Comparison of ENCODE assay signal across 23 mouse cellular contexts in the genomic region with DNA sequence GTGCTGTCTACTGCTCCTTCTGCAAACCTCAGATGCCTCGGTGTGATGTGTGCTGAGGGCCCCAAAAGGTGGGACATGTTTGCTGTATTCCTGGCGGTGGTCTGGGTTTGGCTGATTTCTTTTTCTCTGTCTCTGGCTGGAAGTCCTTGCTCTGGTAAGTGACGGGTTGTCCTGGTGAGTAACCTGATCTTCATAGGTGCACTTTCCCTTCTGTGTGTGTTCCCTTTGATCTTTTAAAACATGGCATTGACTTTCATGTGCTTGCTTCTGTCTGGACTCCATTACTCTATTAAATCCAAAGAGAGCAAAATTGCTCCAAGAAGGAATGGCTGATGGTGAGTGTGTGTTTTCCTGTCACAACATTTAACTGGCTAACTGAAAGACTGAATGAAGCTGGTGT.
"Had no signal": no experiment of that assay in that cellular context is flagged by ENCODE, and none has a peak within 500 bp of the region (broad histone marks: within the 10 kb centered on the region; RNA-seq: fewer than 3 reads in every experiment).

No protein-coding gene starts in this region.

- ATAC-seq: hindbrain, postnatal 0 days; intestine, embryonic 15.5 days; intestine, postnatal 0 days; liver, embryonic 12.5 days had no signal

- H3K4me2 ChIP-seq: heart, embryonic 12.5 days; hindbrain, embryonic 13.5 days; hindbrain, embryonic 15.5 days; intestine, embryonic 15.5 days; limb, embryonic 13.5 days; limb, embryonic 15.5 days; liver, embryonic 12.5 days had no signal

- H3K36me3 ChIP-seq: intestine, embryonic 15.5 days had no signal

- DNase-seq: gastrocnemius, postnatal 25 days; heart, adult 18-20 months; heart, postnatal 10 days; heart, postnatal 4 days; kidney, adult 18-20 months; kidney, adult 8-10 months; kidney, postnatal 10 days; kidney, postnatal 25 days; kidney, postnatal 4 days had no signal

- H3K9me3 ChIP-seq: heart, embryonic 10.5 days; heart, embryonic 12.5 days; hindbrain, embryonic 10.5 days; hindbrain, embryonic 13.5 days; hindbrain, embryonic 15.5 days; intestine, embryonic 15.5 days; limb, embryonic 13.5 days; limb, embryonic 15.5 days; liver, embryonic 12.5 days had no signal

- H3K27ac ChIP-seq: heart, embryonic 10.5 days; hindbrain, embryonic 10.5 days; hindbrain, embryonic 13.5 days; hindbrain, embryonic 15.5 days; hindbrain, postnatal 0 days; intestine, embryonic 15.5 days; layer of hippocampus, adult 2 months; left cerebral cortex, adult 2 months; limb, embryonic 13.5 days; limb, embryonic 15.5 days; liver, embryonic 12.5 days; liver, embryonic 14.5 days had no signal

- H3K9ac ChIP-seq: heart, embryonic 12.5 days; hindbrain, embryonic 13.5 days; hindbrain, embryonic 15.5 days; intestine, embryonic 15.5 days; limb, embryonic 13.5 days; limb, embryonic 15.5 days; liver, embryonic 12.5 days; liver, embryonic 14.5 days had no signal

- H3K4me1 ChIP-seq: hindbrain, embryonic 10.5 days; limb, embryonic 15.5 days had no signal

- H3K27me3 ChIP-seq: heart, embryonic 12.5 days; hindbrain, embryonic 13.5 days; hindbrain, embryonic 15.5 days; intestine, embryonic 15.5 days; limb, embryonic 13.5 days; limb, embryonic 15.5 days; liver, embryonic 12.5 days had no signal

- H3K4me3 ChIP-seq: heart, embryonic 10.5 days; heart, embryonic 12.5 days; hindbrain, embryonic 10.5 days; hindbrain, embryonic 13.5 days; hindbrain, embryonic 15.5 days; intestine, embryonic 15.5 days; layer of hippocampus, adult 2 months; left cerebral cortex, adult 2 months; limb, embryonic 13.5 days; limb, embryonic 15.5 days; liver, embryonic 12.5 days had no signal
